Mouse (Mus musculus) testis, adult 2 months (tissue): ENCODE data around the gene Tdrd9.

Experiments
- CTCF ChIP-seq: fragments of 200-500 bp; IDR thresholded peaks from 2 replicates; pipeline ENCODE4 v1.5.1; 2012; ENCODE audit warnings: low read depth, mild to moderate bottlenecking, inconsistent platforms, low read length, moderate library complexity; ENCODE audit not compliant: control insufficient read depth, insufficient read depth, insufficient replicate concordance
- POLR2A ChIP-seq: fragments of 200-500 bp; IDR thresholded peaks from 2 replicates; pipeline ENCODE4 v1.6.1; 2012; ENCODE audit warnings: low read depth, mild to moderate bottlenecking, inconsistent platforms, low read length, moderate library complexity; ENCODE audit not compliant: control insufficient read depth

DNA sequence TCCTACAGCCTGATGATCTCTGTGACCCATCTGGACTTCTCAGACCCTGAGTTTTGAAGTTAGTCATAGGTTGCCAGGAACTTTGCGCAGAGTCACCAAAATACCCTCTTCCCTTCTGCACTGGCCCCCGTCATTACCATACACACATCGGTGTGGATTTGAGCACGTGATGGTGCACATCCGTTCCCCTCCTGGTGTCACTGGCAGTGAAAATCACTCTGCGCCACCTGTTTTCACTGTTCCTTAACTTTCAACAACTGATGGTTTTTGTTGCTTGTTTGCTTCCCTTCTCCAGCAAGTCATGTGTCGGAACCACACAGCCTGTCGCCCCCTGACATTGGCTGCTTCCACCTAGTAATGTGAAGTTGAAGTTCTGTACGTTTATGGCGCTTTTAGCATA, 1.1 kb downstream of the Tdrd9 start:
- TF ChIP-seq CTCF (no peak), POLR2A (no peak)
